Mouse (Mus musculus): ENCODE measurements around the gene Cyp11a1. TPM values are rescaled to one million over a fixed set of nuclear protein-coding genes. Genes with fewer than 3 reads are reported as not detected.

Cyp11a1 gene
- polyA plus RNA-seq, 1 experiment from 2014 or later: 0.10 TPM

- WGBS (ENCODE audit: insufficient replicate concordance): 55% methylated on average over 12 of the region's 12 CpGs
- Histone ChIP-seq H3K4me3 (no peak overlapping the region), H3K9me3 (replicated peaks) (no peaks in the 10 kb centered on the region), H3K4me2 (no peak overlapping the region), H3K27me3 (replicated peaks) (no peaks in the 10 kb centered on the region; the same call in 1 of the 2 replicates), H3K27ac (no peak overlapping the region), H3K9ac (no peak overlapping the region), H3K36me3 (no peaks in the 10 kb centered on the region), H3K4me1 (peaks cover 9% of the 10 kb centered on the region; the same call in 1 of the 2 replicates)
- ATAC-seq: no peak
These were observed 40.7 kb upstream of the Cyp11a1 start for GRCm38 (mm10) chr9:57965281-57966185.

- H3K27ac ChIP-seq: no peak overlapping the region
- H3K9me3 ChIP-seq (replicated peaks): no peaks in the 10 kb centered on the region
- no peak for ATAC-seq
- H3K4me2 ChIP-seq: no peak overlapping the region
- H3K27me3 ChIP-seq (replicated peaks): no peaks in the 10 kb centered on the region; the same call in 1 of the 2 replicates
- H3K9ac ChIP-seq: no peak overlapping the region
- H3K4me3 ChIP-seq: no peak overlapping the region
- no peaks in the 10 kb centered on the region for H3K36me3 ChIP-seq
- 68% methylated on average over 14 of the region's 14 CpGs for WGBS (ENCODE audit: insufficient replicate concordance)
- peaks cover 7% of the 10 kb centered on the region; the same call in 1 of the 2 replicates for H3K4me1 ChIP-seq
These were observed 38.8 kb upstream of the Cyp11a1 start for GRCm38 (mm10) chr9:57967237-57967960.

- no peaks in the 10 kb centered on the region for H3K9me3 ChIP-seq (replicated peaks)
- no peaks in the 10 kb centered on the region for H3K27me3 ChIP-seq (replicated peaks)
- no peak overlapping the region for H3K27ac ChIP-seq
- H3K4me2 ChIP-seq: no peak overlapping the region
- H3K4me3 ChIP-seq: no peak overlapping the region
- H3K9ac ChIP-seq: no peak overlapping the region
- 34% methylated on average over 9 of the region's 9 CpGs for WGBS (ENCODE audit: insufficient replicate concordance)
- no peak for ATAC-seq
- H3K4me1 ChIP-seq: peaks cover 4% of the 10 kb centered on the region; the same call in 1 of the 2 replicates
- H3K36me3 ChIP-seq: no peaks in the 10 kb centered on the region
These were observed 37.9 kb upstream of the Cyp11a1 start for GRCm38 (mm10) chr9:57968166-57968771.

- Histone ChIP-seq H3K27me3 (replicated peaks) (no peaks in the 10 kb centered on the region; the same call in 1 of the 2 replicates), H3K4me2 (no peak overlapping the region), H3K9me3 (replicated peaks) (no peaks in the 10 kb centered on the region), H3K4me1 (peaks cover 4% of the 10 kb centered on the region; the same call in 1 of the 2 replicates), H3K27ac (no peak overlapping the region), H3K36me3 (no peaks in the 10 kb centered on the region), H3K9ac (no peak overlapping the region), H3K4me3 (no peak overlapping the region)
- 73% methylated on average over 8 of the region's 8 CpGs for WGBS (ENCODE audit: insufficient replicate concordance)
- no peak for ATAC-seq
These were observed 37.2 kb upstream of the Cyp11a1 start for GRCm38 (mm10) chr9:57968783-57969542.

GRCm38 (mm10) chr9:57969736-57970495 is 36.3 kb upstream of the Cyp11a1 start:
- Histone ChIP-seq H3K36me3 (no peaks in the 10 kb centered on the region), H3K27me3 (replicated peaks) (no peaks in the 10 kb centered on the region; the same call in 1 of the 2 replicates), H3K4me2 (no peak overlapping the region), H3K4me1 (peaks cover 4% of the 10 kb centered on the region; the same call in 1 of the 2 replicates), H3K9me3 (replicated peaks) (no peaks in the 10 kb centered on the region), H3K4me3 (no peak overlapping the region), H3K27ac (no peak overlapping the region), H3K9ac (no peak overlapping the region)
- WGBS (ENCODE audit: insufficient replicate concordance): 68% methylated on average over 11 of the region's 11 CpGs
- ATAC-seq: no peak

GRCm38 (mm10) chr9:57971413-57971812 is 34.8 kb upstream of the Cyp11a1 start:
- Histone ChIP-seq H3K9me3 (replicated peaks) (no peaks in the 10 kb centered on the region), H3K36me3 (no peaks in the 10 kb centered on the region), H3K27me3 (replicated peaks) (no peaks in the 10 kb centered on the region; the same call in 1 of the 2 replicates), H3K4me2 (no peak overlapping the region), H3K4me1 (peaks cover 4% of the 10 kb centered on the region; the same call in 1 of the 2 replicates), H3K27ac (no peak overlapping the region), H3K4me3 (no peak overlapping the region), H3K9ac (no peak overlapping the region)
- ATAC-seq: no peak
- 80% methylated on average over 5 of the region's 5 CpGs for WGBS (ENCODE audit: insufficient replicate concordance)

- Histone ChIP-seq H3K4me2 (no peak overlapping the region), H3K27me3 (replicated peaks) (no peaks in the 10 kb centered on the region; the same call in 1 of the 2 replicates), H3K9me3 (replicated peaks) (no peaks in the 10 kb centered on the region), H3K9ac (no peak overlapping the region), H3K4me1 (peaks cover 4% of the 10 kb centered on the region; the same call in 1 of the 2 replicates), H3K36me3 (no peaks in the 10 kb centered on the region), H3K4me3 (no peak overlapping the region), H3K27ac (no peak overlapping the region)
- ATAC-seq: no peak
- 51% methylated on average over 9 of the region's 9 CpGs for WGBS (ENCODE audit: insufficient replicate concordance)
These were observed 34.0 kb upstream of the Cyp11a1 start for GRCm38 (mm10) chr9:57972141-57972591.

GRCm38 (mm10) chr9:57972776-57973439 is 33.3 kb upstream of the Cyp11a1 start:
- H3K4me1 ChIP-seq: peaks cover 4% of the 10 kb centered on the region; the same call in 1 of the 2 replicates
- H3K4me2 ChIP-seq: no peak overlapping the region
- no peak overlapping the region for H3K4me3 ChIP-seq
- H3K36me3 ChIP-seq: no peaks in the 10 kb centered on the region
- no peak for ATAC-seq
- 53% methylated on average over 9 of the region's 9 CpGs for WGBS (ENCODE audit: insufficient replicate concordance)
- no peaks in the 10 kb centered on the region for H3K9me3 ChIP-seq (replicated peaks)
- H3K27me3 ChIP-seq (replicated peaks): no peaks in the 10 kb centered on the region; the same call in 1 of the 2 replicates
- H3K9ac ChIP-seq: no peak overlapping the region
- no peak overlapping the region for H3K27ac ChIP-seq

- Histone ChIP-seq H3K4me2 (no peak overlapping the region), H3K27me3 (replicated peaks) (no peaks in the 10 kb centered on the region; the same call in 1 of the 2 replicates), H3K9me3 (replicated peaks) (no peaks in the 10 kb centered on the region), H3K36me3 (no peaks in the 10 kb centered on the region), H3K9ac (no peak overlapping the region), H3K4me1 (peaks cover 2% of the 10 kb centered on the region; the same call in 1 of the 2 replicates), H3K4me3 (no peak overlapping the region), H3K27ac (no peak overlapping the region)
- ATAC-seq: no peak
- 52% methylated on average over 6 of the region's 6 CpGs for whole genome bisulfite sequencing (ENCODE audit: insufficient replicate concordance)
These were observed 32.7 kb upstream of the Cyp11a1 start for GRCm38 (mm10) chr9:57973440-57974066.

- H3K27ac ChIP-seq: no peak overlapping the region
These were observed 32.0 kb upstream of the Cyp11a1 start for GRCm38 (mm10) chr9:57974221-57974620.

More at GRCm38 (mm10) chr9:57974221-57974620, 32.0 kb upstream of the Cyp11a1 start:
- no peaks in the 10 kb centered on the region; the same call in 1 of the 2 replicates for H3K27me3 ChIP-seq (replicated peaks)
- no peaks in the 10 kb centered on the region for H3K36me3 ChIP-seq
- WGBS (ENCODE audit: insufficient replicate concordance): 59% methylated on average over 5 of the region's 5 CpGs
- no peak for ATAC-seq
- H3K4me2 ChIP-seq: no peak overlapping the region
- no peak overlapping the region for H3K9ac ChIP-seq
- H3K9me3 ChIP-seq (replicated peaks): no peaks in the 10 kb centered on the region
- H3K4me3 ChIP-seq: no peak overlapping the region
- H3K4me1 ChIP-seq: no peaks in the 10 kb centered on the region
